Mouse (Mus musculus) ovary, postnatal 10 days (tissue): ENCODE measurements around the gene Osbpl10.

ENCODE experiments used
- DNase-seq: peaks from one replicate; pipeline ENCODE4 v3.0.0; 2022; ENCODE audit warnings: low spot score

Gene Osbpl10

DNA sequence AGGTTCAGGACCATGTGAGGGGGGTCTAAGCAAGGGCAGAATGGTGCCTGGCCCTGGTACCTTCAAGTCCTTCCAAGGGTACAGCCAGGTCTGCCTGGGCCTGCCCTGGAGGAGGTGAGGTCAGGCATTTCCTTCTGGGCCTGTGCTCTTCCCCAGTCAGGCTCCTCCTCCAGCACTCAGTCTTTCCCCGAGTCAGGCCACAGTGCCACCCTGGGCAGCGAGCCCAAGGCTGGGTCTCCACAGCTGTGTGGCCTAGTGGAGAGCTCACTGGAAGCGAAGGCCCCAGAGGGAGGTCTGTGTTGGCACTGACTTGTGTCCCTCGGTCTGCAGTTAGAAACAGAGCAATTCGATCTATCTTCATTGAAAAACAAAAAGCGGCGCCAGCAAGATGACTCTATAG lies 242.1 kb downstream of the Osbpl10 start:
- no peak for DNase-seq

DNA sequence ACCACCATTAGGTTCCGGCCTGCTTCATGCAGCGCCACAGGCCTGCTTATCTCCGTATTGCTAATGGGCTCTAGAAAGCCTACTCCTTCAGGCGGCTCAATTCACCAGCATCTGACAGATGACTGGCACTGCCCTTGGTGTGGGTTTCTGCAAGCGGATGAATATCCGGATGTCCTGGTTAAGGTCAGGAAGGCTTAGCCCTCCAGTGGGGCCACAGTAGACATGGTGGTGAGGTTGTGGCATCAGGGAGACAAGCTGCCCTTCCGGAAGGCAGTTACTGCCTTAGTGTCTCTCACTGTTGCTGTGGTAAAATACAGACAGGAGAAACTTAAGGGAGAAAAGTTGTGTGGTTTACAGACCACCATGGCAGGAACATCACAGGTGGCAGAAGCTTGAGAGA lies 242.9 kb downstream of the Osbpl10 start:
- DNase-seq, result no peak

DNA sequence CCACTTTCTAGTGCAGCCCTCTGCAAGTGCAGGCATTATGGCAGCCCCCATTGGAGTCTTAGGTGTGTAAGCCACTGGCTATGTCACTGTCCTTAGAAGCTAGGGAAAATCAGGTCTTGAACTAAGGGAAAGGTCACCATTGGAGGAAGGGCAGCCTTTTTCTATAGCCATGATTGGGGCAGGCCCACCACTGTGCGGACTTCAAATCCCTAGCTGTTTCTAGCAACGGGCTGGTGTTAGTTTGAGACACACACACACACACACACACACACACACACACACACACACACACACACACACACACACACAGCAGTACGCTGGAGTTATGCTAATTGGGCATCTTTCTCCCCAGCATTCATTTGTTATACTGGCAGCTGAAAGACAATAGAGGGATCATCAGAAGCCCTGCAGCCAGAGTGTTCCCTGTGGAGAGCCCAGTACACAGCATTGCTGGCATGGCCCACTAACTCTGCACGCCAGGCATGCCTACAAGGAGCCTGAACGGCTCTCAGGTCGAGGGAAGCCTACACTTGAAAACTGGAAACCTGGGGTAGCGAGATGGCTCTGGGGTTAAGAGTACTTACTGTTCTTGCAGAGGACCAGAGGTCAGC lies 246.5 kb downstream of the Osbpl10 start:
- DNase-seq, result no peak

- DNase-seq, result no peak
Observed at GRCm38 (mm10) chr9:115229145-115229544, 250.8 kb downstream of the Osbpl10 start.

DNA sequence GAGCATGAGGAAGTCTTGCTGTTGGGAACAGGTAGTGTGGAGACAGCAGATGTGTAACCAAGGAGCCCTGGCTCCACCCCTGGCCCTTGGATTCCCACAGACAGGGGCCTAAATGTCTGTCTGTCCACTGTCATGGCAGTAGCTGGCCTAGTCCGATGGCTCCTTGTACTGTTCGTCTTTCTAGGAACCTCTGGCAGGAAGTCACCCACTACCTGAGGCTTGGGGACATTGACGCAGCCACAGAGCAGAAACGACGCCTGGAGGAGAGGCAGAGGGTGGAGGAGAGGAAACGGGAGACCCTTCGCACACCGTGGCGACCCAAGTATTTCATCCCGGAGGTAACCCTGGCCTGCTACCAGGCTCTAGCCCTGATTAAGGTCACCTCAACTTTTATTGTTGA lies 251.3 kb downstream of the Osbpl10 start:
- DNase-seq, result no peak

DNA sequence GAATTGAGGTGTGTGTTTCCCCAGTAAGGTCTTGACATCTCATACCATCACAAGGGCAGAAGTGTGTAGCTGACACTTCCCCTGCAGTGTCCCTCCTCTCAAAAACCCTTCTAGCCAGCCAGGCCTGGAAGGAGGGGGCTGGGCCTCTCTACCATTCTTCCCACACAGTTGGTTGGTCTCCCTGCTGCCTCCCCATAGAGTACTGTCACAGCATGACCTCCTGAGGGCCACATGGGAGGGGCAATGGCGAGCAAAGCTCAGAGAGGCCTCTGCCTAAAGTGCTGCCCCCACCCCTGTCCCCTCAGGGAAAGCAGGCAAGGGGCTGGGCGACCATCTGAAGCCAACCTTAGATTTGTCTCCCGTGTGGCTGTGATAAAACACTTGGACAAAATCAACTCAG lies 251.8 kb downstream of the Osbpl10 start:
- no peak for DNase-seq

DNA sequence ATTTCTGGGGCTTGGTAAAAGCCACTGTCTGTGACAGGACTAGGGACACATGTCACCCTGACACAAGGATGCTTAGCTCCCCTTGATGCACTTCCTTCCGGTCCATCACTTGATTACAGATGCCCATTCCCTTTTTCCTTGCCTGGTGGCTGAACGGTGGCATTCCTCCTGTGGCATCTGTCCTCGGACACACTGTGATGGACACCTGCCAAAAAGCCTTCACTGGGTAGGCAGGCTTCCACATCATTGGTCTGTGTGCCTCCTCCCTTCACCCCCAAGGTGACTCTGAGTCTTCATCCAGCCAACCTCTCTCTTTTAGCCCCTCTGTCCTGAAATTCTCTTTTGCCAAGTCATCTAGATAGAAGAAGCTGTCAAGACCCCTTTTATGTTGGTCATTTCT lies 253.1 kb downstream of the Osbpl10 start:
- no peak for DNase-seq

DNA sequence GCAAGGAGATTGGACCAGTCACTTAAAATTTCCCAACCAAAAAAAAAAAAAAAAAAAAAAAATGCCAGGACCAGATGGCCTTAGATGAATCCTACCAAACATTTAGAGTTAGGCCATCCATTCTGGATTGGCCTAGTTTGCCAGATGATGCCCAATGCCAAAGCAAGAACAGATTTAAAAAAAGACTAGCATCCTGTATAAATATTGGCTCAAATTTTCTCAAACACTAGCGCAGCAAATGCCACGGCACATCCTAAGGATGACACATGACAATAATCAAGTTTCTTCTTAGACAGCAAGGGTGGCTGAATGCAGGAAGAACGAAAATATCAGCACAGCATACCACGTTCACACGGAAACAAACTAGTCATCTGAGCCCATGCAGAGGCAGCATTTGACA lies 255.4 kb downstream of the Osbpl10 start:
- no peak for DNase-seq

DNA sequence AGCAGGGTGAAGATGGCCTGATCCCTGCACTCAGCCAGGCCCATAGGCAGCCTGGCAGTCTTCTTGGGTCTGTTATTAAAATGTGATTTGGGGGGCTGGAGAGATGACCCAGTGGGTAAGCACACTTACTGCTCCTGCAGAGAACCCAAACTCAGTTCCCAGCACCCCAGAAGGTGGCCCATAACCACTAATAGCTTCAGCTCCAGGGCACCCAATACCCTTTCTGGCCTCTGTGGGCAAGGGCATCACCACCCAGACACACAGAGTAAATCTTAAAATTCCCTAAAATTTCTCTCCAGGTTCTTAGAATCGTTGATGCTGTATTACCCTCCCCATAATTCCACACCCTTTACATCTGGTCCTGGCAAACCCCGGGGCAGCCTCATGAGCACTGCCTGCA lies 256.2 kb downstream of the Osbpl10 start:
- no peak for DNase-seq

GRCm38 (mm10) chr9:115236352-115236841 lies 258.0 kb downstream of the Osbpl10 start:
- no peak for DNase-seq

DNA sequence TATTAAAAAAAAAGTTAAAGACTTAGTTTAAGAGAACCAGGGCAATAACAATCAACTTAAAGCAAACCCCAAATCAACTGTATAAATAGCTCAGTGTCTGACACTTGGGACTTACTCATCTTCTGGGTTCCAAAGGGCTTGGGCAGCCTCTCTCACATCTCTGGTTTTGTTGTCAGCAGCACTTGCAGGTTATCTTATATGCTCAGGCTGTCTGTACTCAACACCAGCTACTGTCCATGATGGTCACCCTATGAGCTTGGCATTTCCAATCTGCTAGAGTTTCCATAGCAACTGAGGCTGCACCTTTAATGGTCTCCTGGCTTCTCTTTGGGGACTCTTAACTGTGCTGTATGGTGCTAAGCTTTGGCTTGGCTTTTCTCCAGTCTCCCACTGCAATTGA lies 259.6 kb downstream of the Osbpl10 start:
- DNase-seq, result no peak

- no peak for DNase-seq
Observed at GRCm38 (mm10) chr9:115239861-115240260, 261.5 kb downstream of the Osbpl10 start.

DNA sequence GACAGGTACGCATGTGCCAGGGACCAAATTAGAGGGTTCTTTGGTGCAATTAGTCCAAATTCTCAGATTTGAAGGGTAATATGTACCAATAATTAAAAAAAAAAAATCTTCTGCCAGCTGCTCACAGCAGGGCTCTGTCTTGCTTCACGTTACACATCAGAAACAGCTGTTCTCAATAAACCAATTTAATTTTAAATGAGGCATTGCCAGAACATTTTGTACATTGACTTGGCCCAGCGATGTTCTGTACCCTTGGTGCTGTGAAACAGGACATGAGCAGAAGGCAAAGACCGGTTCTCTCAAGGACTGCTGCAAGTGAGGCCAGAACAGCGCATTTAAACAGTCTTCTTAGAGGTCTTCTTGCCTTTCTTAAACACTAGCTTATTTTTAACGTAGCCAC lies 265.3 kb downstream of the Osbpl10 start:
- DNase-seq, result no peak

DNA sequence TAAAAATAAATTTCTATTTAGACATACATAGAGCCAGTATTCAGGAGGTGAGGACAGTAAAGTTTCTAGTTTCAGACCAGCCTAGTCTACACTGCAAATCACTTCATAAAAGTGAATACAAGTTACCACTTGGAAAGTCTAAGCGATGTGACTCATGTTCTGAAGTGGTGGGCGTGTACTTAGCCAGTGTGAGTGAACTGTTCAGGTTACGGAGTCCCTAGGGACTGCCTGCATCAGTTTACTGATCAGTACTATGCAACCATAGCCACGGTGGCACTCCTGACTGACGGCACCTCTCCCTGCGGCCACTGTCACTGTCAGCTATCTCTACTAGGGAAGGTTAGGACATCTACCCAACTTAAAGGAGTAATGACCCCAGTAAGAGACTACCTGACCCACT lies 266.7 kb downstream of the Osbpl10 start:
- DNase-seq, result no peak

DNA sequence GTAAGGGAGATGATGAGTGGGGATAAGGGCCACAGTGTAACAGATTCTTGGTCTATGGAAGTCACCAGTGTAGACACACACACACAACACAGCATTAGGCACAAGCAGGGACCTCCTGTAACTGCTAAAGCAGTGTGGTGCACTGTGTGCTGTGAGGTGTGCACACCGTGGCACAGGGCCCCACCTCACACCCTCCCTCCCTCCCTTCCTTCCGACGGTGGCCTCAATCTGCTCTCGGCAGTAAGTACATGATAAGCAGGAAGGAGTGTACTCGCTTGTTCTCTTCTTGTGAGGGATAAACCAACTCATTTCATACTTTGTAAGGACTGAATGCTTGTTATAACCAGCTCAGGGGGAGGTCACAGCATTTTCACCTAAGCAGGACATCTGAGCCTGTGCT lies 270.8 kb downstream of the Osbpl10 start:
- DNase-seq, result no peak

DNA sequence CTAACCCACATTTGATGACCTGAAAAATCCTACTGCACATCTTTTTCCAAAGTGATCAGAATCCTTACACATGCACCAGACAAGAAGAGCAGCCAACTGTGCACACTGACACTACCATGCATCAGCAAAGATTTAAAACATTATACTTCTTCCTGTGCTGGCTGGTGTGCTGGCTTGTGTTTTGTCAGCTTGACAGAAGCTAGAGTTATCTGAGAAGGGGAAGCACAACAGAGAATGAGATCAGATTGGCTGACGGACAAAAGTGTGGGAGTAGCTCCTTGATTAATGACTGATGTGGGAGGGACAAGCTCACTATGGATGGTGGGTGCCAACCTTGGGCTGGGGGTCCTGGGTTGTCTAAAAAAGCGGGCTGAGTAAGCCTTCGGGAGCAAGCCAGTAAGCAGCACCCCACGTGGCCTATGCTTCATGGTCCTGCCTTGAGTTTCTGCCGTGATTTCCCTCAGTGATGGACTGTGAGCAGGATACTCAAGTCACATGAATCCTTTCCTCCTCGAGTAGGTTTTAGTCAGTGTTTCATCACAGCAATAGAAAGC lies 279.4 kb downstream of the Osbpl10 start:
- DNase-seq, result no peak

GRCm38 (mm10) chr9:115259866-115260265 lies 281.5 kb downstream of the Osbpl10 start:
- no peak for DNase-seq

GRCm38 (mm10) chr9:115260464-115260863 lies 282.1 kb downstream of the Osbpl10 start:
- no peak for DNase-seq

DNA sequence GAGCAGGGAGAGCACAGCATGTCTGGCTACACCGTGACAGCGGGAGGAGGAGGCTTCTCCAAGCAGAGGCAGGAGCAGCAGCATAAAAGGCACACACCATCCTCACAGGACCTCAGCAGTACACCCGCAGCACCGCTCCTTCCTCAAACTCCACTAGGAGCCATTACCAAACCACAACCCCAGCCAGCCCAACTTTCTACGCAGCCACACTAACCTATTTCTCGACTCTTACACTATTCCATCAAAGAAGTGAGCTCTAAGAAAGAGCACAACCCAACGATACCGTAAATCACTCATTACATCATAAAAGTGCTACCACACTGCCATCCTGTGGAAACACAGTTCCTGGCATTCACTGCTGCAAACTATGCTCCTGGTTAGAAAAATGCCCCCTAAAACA lies 283.1 kb downstream of the Osbpl10 start:
- no peak for DNase-seq

DNA sequence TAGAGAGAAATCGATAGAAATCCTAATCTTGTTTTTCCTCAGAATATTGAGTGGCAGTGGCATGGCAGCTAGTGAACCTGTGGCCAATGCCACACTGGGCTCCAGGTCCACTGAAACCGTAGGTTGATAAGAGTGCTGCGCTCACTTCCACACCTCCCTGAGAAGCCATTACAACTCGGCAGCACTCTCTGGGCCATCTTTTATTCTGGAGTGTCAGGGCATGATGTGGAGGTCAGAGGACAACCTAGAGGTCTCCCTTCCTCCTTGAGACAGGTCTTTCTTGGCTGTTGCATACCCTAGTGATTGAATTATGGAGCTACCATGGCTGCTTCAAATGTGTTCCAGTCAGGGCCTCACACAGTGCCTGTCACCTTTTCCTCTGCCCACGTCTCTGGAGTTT lies 283.5 kb downstream of the Osbpl10 start:
- no peak for DNase-seq

- DNase-seq, result no peak
Observed at GRCm38 (mm10) chr9:115271556-115271955, 293.2 kb downstream of the Osbpl10 start.

DNA sequence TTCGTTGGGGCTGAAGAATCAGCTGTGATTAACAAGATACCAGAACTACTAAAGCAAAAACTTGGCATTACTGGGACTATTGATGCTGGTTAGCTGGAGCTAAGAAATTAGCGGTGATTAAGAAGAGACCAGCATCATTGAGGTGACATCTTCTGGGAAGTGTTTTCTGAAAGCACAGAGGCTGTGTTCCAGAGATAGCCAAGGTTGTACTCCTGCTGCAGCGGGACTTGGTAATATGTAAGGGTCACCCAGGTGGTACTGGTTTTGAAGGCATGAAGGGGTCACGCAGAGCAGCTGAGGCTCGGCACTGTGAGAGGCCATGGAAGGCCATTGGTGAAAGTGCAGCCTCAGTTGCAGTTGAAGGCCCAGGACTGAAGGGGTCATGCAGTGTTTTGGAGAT lies 294.1 kb downstream of the Osbpl10 start:
- DNase-seq, result peak; percentile 27

DNA sequence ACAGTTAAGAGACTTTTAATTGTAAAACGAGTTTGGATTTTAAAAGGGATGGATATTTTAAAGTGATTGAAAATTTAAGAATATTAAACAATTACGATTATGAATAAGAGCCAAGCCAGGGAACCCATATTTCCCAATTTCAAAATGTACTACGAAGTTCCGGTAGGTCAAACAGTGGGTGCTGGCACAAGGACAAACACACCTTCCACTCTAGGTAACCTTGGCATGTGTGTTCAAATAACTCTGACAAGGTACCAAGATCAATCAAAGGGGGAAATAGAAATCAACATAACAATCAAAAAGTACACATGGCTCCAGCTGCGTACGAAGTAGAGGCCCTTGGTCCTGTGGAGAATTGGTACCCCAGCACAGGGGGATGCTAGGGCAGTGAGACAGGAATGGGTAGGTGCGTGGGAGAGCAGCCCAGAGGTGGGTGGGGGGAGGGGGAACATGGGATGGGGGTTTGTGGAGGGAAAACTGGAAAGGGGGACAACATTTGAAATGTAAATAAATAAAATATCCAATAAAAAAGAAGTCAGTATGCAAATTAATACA lies 294.8 kb downstream of the Osbpl10 start:
- DNase-seq, result no peak

DNA sequence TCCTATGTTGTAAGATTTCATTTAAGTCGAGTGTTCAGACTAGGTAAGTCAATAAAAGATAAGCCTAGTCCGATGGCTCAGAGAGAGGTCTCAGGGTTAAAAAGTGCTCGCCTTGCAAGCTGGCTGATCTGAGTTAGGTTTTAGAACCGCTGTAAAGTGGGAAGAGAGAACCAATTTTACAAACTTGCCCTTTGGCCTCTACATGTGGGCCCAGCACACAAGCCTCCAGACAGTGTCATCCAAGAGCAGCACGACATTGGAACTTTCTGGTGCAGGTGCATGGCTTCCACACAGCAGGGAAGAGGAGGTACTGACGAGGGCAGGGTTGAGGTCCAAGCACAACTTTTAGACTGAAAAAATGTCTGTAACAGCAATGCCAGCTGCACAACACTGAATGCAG lies 296.4 kb downstream of the Osbpl10 start:
- DNase-seq, result no peak
